Mouse (Mus musculus) thymus, postnatal 14 days (tissue): ENCODE measurements around the gene Csnk1g1.

Experiments
- DNase-seq: peaks from one replicate; pipeline ENCODE4 v3.0.0; 2021

The Csnk1g1 gene

GRCm38 (mm10) chr9:65998965-65999364 lies 90.2 kb downstream of the Csnk1g1 start:
- DNase-seq = no peak

- peak; percentile 41 for DNase-seq
Observed at GRCm38 (mm10) chr9:66004380-66004779, 95.7 kb downstream of the Csnk1g1 start.

- no peak for DNase-seq
Observed at GRCm38 (mm10) chr9:66007603-66008202, 99.0 kb downstream of the Csnk1g1 start.

GRCm38 (mm10) chr9:66020601-66021000 lies 111.9 kb downstream of the Csnk1g1 start:
- no peak for DNase-seq

GRCm38 (mm10) chr9:66038082-66038481 lies 129.4 kb downstream of the Csnk1g1 start:
- DNase-seq = no peak

- no peak for DNase-seq
Observed at GRCm38 (mm10) chr9:66038581-66038980, 129.9 kb downstream of the Csnk1g1 start.

- no peak for DNase-seq
Observed at GRCm38 (mm10) chr9:66039290-66039689, 130.6 kb downstream of the Csnk1g1 start.

GRCm38 (mm10) chr9:66040801-66041200 lies 132.1 kb downstream of the Csnk1g1 start:
- no peak for DNase-seq

- no peak for DNase-seq
Observed at GRCm38 (mm10) chr9:66042331-66042730, 133.6 kb downstream of the Csnk1g1 start.

GRCm38 (mm10) chr9:66043241-66043640 lies 134.5 kb downstream of the Csnk1g1 start:
- DNase-seq = no peak

GRCm38 (mm10) chr9:66049931-66050601 lies 141.3 kb downstream of the Csnk1g1 start:
- DNase-seq = no peak

GRCm38 (mm10) chr9:66051493-66051892 lies 142.8 kb downstream of the Csnk1g1 start:
- DNase-seq = no peak

- no peak for DNase-seq
Observed at GRCm38 (mm10) chr9:66052731-66053130, 144.0 kb downstream of the Csnk1g1 start.

- DNase-seq = no peak
Observed at GRCm38 (mm10) chr9:66053620-66054019, 144.9 kb downstream of the Csnk1g1 start.

GRCm38 (mm10) chr9:66059583-66060307 lies 151.0 kb downstream of the Csnk1g1 start, which contains the start of gene Ppib:
Gene Ppib (plus strand): TSS chr9:66060222.
- DNase-seq = peak; percentile 97

- DNase-seq = no peak
Observed at GRCm38 (mm10) chr9:66060308-66060647, 151.6 kb downstream of the Csnk1g1 start.

- no peak for DNase-seq
Observed at GRCm38 (mm10) chr9:66060986-66061385, 152.3 kb downstream of the Csnk1g1 start.

- DNase-seq = no peak
Observed at GRCm38 (mm10) chr9:66061656-66062055, 152.9 kb downstream of the Csnk1g1 start.

GRCm38 (mm10) chr9:66063446-66063845 lies 154.7 kb downstream of the Csnk1g1 start:
- no peak for DNase-seq

- DNase-seq = no peak
Observed at GRCm38 (mm10) chr9:66064316-66064715, 155.6 kb downstream of the Csnk1g1 start.

GRCm38 (mm10) chr9:66066791-66067190 lies 158.1 kb downstream of the Csnk1g1 start:
- no peak for DNase-seq

- peak; percentile 21 for DNase-seq
Observed at GRCm38 (mm10) chr9:66067542-66067941, 158.8 kb downstream of the Csnk1g1 start.

GRCm38 (mm10) chr9:66068056-66068455 lies 159.3 kb downstream of the Csnk1g1 start:
- no peak for DNase-seq

GRCm38 (mm10) chr9:66068971-66069391 lies 160.3 kb downstream of the Csnk1g1 start:
- DNase-seq = peak; percentile 32
